Mouse (Mus musculus): Measurements from ENCODE around the gene Map3k5. TPM values are rescaled to one million over a fixed set of nuclear protein-coding genes. Genes with fewer than 3 reads are reported as not detected.
A peak's percentile ranks its signal among the peaks of the same experiment; 100 is the strongest.

Map3k5 gene
- polyA plus RNA-seq, 1 experiment from 2014 or later = 1.4 TPM

DNA sequence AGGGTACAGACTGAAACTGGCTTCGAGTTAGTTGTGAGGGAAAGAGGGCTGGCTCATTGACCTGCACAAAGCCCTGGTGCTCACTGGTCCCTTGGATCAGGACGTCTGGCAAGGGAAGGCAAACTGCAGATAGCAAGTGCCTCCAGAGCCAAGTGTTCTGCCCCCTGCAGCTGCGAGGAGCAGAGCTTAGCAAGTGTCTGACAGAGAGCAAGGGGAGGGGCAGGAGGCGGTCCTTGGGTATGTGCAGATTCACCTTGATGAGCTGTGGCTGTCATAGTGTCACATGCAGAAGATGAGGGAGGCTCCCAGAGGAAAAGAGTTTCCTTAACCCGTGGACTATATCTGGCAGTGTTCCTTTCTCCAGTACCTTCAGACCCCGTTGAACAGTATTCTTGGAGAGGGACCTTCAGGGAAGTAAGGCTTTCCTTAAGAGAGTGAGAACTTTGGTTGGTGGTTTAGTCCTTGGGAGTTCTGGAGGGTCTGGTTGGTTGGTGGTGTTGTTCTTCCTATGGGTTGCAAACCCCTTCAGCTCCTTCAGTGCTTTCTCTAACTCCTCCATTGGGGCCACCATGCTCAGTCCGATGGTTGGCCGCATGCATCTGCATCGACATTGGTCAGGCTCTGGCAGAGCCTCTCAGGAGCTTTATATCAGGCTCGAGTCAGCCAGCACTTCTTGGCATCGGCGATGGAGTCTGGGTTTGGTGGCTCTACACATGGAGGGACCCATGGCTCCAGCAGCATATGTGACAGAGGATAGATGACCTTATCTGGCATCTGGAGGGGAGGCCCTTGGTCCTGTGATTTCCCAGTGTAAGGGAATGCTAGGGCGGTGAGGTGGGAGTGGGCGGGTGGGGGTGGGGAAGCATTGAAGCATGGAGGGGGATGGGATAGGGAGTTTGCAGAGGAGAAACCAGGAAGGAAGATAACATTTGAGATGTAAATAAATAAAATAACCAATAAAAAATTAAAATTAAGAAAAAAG is 60.5 kb downstream of the Map3k5 start:
- no peak for ATAC-seq (ENCODE audit: insufficient number of reproducible peaks, insufficient read depth, low FRiP score, low TSS enrichment, low read depth)
- Histone ChIP-seq H3K9me3 (no peaks in the 10 kb centered on the region), H3K9ac (replicated peaks) (no peak overlapping the region), H3K4me2 (no peak overlapping the region), H3K27ac (no peak overlapping the region), H3K4me1 (replicated peaks) (no peaks in the 10 kb centered on the region; the same call in 1 of the 2 replicates), H3K27me3 (no peaks in the 10 kb centered on the region), H3K36me3 (no peaks in the 10 kb centered on the region), H3K4me3 (replicated peaks) (no peak overlapping the region)
- 67% methylated on average over 14 of the region's 14 CpGs for WGBS

DNA sequence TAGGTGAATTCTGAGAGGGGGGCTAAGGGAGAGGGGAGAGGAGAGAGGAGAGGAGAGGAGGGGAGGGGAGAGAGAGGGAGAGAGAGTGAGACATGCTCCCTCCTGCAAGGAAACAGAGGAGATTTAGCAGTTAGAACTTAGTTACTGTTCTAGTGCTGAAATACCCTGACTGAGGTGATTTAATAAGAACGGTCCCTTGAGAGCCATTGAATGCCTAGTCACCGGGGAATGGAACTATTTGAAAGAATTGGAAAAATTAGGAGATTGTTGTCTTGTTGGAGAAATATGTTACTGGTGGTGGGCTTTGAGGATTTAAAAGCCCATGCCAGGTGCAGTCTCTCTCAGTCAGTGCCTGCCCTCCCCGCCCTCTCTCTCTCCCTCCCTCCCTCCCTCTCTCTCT is 61.9 kb downstream of the Map3k5 start:
- Histone ChIP-seq H3K36me3 (no peaks in the 10 kb centered on the region), H3K27me3 (no peaks in the 10 kb centered on the region), H3K4me2 (no peak overlapping the region), H3K4me3 (replicated peaks) (no peak overlapping the region), H3K9ac (replicated peaks) (no peak overlapping the region), H3K9me3 (no peaks in the 10 kb centered on the region), H3K27ac (no peak overlapping the region), H3K4me1 (replicated peaks) (no peaks in the 10 kb centered on the region; the same call in 1 of the 2 replicates)
- ATAC-seq (ENCODE audit: insufficient number of reproducible peaks, insufficient read depth, low FRiP score, low TSS enrichment, low read depth) = no peak
- 65% methylated on average over 3 of the region's 3 CpGs for WGBS

GRCm38 (mm10) chr10:19999703-20000407 is 65.6 kb downstream of the Map3k5 start:
- H3K27me3 ChIP-seq = no peaks in the 10 kb centered on the region
- no peak overlapping the region for H3K9ac ChIP-seq (replicated peaks)
- H3K9me3 ChIP-seq = no peaks in the 10 kb centered on the region
- H3K27ac ChIP-seq = no peak overlapping the region
- no peak overlapping the region for H3K4me3 ChIP-seq (replicated peaks)
- H3K4me2 ChIP-seq = no peak overlapping the region
- no peaks in the 10 kb centered on the region for H3K36me3 ChIP-seq
- peaks cover 11% of the 10 kb centered on the region for H3K4me1 ChIP-seq (replicated peaks)
- 68% methylated on average over 4 of the region's 4 CpGs for WGBS
- ATAC-seq (ENCODE audit: insufficient number of reproducible peaks, insufficient read depth, low FRiP score, low TSS enrichment, low read depth) = no peak

GRCm38 (mm10) chr10:20000408-20000770 is 66.1 kb downstream of the Map3k5 start:
- H3K27me3 ChIP-seq = no peaks in the 10 kb centered on the region
- H3K9me3 ChIP-seq = no peaks in the 10 kb centered on the region
- H3K4me1 ChIP-seq (replicated peaks) = peaks cover 11% of the 10 kb centered on the region
- WGBS = 76% methylated on average over 8 of the region's 8 CpGs
- H3K36me3 ChIP-seq = no peaks in the 10 kb centered on the region
- no peak overlapping the region for H3K9ac ChIP-seq (replicated peaks)
- ATAC-seq (ENCODE audit: insufficient number of reproducible peaks, insufficient read depth, low FRiP score, low TSS enrichment, low read depth) = no peak
- no peak overlapping the region for H3K4me3 ChIP-seq (replicated peaks)
- no peak overlapping the region for H3K4me2 ChIP-seq
- no peak overlapping the region for H3K27ac ChIP-seq

DNA sequence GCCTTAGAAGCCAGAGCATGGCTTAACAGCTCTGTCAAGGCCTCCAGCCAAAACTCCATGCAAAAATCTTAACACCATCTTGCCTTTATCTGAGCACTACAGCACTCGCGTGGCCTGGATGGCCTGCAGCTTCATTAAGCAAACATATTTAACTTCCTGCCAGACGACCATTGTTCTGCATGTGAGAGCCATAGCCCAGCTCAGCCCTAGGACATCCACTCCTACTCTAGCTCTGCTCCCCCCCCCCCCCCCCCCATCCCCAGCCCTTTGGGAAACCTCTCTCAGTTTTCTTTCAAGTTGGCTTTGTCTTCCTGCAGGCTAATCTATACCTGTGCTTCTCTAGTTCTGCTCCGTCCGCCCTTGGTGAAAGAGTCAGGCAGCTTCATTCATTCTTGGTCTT is 67.7 kb downstream of the Map3k5 start:
- WGBS = 41% methylated on average over 5 of the region's 5 CpGs
- H3K9ac ChIP-seq (replicated peaks) = no peak overlapping the region
- no peak overlapping the region for H3K4me3 ChIP-seq (replicated peaks)
- no peaks in the 10 kb centered on the region for H3K9me3 ChIP-seq
- ATAC-seq (ENCODE audit: insufficient number of reproducible peaks, insufficient read depth, low FRiP score, low TSS enrichment, low read depth) = no peak
- H3K27me3 ChIP-seq = no peaks in the 10 kb centered on the region
- H3K4me1 ChIP-seq (replicated peaks) = peaks cover 11% of the 10 kb centered on the region; the same call in 1 of the 2 replicates
- no peak overlapping the region for H3K27ac ChIP-seq
- no peak overlapping the region for H3K4me2 ChIP-seq
- no peaks in the 10 kb centered on the region for H3K36me3 ChIP-seq

DNA sequence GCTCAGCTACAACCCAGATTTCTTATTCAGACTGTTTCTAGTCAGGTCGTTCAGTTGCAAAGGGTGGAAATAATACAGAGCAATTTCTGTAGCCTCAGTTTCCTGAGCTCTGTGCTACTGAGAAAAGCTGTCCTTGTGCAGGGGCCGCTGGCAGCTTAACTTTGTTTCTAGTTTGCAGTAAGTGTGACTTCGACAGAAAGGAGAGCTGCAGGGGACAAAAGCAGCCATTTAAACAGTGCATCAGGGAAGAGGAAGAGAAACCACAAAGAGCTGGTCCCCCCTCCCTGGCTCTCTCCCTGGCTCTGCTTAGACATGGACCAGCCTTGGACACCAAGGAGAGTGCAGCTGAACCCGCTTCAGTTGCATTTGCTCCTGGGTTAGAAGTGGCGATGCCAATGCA is 68.7 kb downstream of the Map3k5 start:
- 63% methylated on average over 5 of the region's 5 CpGs for WGBS
- Histone ChIP-seq H3K27me3 (no peaks in the 10 kb centered on the region), H3K4me3 (replicated peaks) (no peak overlapping the region), H3K9ac (replicated peaks) (no peak overlapping the region), H3K4me2 (no peak overlapping the region), H3K9me3 (no peaks in the 10 kb centered on the region), H3K27ac (0 out of 2 replicates have a peak overlapping the region, but pooled peaks have one; percentile 8), H3K4me1 (replicated peaks) (peaks cover 11% of the 10 kb centered on the region; the same call in 1 of the 2 replicates), H3K36me3 (no peaks in the 10 kb centered on the region)
- ATAC-seq (ENCODE audit: insufficient number of reproducible peaks, insufficient read depth, low FRiP score, low TSS enrichment, low read depth) = no peak

DNA sequence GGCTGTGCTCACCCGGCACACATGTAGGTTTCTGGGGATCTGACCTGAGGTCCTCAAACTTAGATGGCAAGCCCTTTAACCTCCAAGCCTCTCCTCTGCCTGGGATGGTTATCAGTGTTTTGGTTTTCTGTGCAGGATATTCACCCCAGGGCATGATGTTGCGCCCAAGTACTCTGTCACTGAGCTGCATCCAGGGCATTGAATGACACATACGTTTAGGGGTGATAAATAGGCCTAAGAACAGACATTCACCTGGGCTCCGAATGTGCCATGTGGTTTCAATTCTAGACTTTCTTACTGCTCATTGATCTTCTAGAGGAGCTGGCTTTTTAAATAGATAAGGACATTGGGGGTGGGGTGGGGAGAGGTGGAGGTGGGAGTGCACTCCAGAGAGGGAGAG is 70.5 kb downstream of the Map3k5 start:
- no peak overlapping the region for H3K4me3 ChIP-seq (replicated peaks)
- H3K9me3 ChIP-seq = no peaks in the 10 kb centered on the region
- H3K4me1 ChIP-seq (replicated peaks) = peaks cover 11% of the 10 kb centered on the region; the same call in 1 of the 2 replicates
- ATAC-seq (ENCODE audit: insufficient number of reproducible peaks, insufficient read depth, low FRiP score, low TSS enrichment, low read depth) = no peak
- no peaks in the 10 kb centered on the region for H3K36me3 ChIP-seq
- H3K9ac ChIP-seq (replicated peaks) = no peak overlapping the region
- WGBS = 28% methylated on average over 4 of the region's 4 CpGs
- H3K4me2 ChIP-seq = no peak overlapping the region
- no peak overlapping the region for H3K27ac ChIP-seq
- no peaks in the 10 kb centered on the region for H3K27me3 ChIP-seq

- WGBS = 95% methylated on average over 6 of the region's 6 CpGs
- Histone ChIP-seq H3K4me3 (replicated peaks) (no peak overlapping the region), H3K9ac (replicated peaks) (no peak overlapping the region), H3K27me3 (no peaks in the 10 kb centered on the region), H3K27ac (no peak overlapping the region), H3K9me3 (no peaks in the 10 kb centered on the region), H3K4me2 (no peak overlapping the region), H3K36me3 (no peaks in the 10 kb centered on the region), H3K4me1 (replicated peaks) (peaks cover 11% of the 10 kb centered on the region; the same call in 1 of the 2 replicates)
- no peak for ATAC-seq (ENCODE audit: insufficient number of reproducible peaks, insufficient read depth, low FRiP score, low TSS enrichment, low read depth)
These were observed 71.2 kb downstream of the Map3k5 start for GRCm38 (mm10) chr10:20005491-20005952.

DNA sequence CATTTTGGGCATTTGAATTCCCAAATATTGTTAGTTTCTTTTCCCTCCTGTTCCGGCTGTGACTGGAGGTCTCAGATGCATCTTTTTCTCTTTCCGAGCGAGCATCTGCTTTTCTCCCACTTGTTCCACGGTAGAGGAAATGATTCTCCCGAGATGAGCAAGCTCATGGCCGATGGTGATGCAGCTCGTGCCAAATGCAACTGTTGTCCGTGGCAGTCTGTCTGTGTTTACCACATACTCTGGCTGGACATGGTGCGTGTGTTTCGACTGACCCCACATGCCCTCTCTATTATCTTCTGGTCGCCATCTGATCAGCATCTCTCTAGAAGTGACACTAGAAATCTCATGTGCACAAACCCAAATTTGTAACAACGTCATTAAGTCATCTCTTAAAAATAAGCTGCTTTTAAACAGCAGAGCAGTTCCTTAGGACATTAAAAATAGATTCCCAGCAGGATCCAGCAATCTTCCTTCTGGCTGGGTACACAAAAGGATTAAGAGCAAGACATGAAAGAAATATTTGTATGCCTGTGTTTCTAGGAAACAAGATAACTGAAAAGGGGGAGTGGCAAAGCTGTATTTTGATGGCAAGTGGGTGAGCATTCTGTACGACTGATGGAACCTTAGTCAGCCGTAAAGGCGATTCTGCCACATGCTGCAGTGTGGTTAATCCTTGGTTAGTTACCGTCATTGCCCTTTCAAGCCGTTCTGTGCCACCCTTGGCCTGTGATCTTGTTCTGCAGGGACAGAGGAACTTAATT is 72.2 kb downstream of the Map3k5 start:
- H3K9me3 ChIP-seq = no peaks in the 10 kb centered on the region
- H3K27ac ChIP-seq = no peak overlapping the region
- H3K36me3 ChIP-seq = no peaks in the 10 kb centered on the region
- WGBS = 79% methylated on average over 17 of the region's 17 CpGs
- no peaks in the 10 kb centered on the region for H3K27me3 ChIP-seq
- peaks cover 11% of the 10 kb centered on the region; the same call in 1 of the 2 replicates for H3K4me1 ChIP-seq (replicated peaks)
- H3K4me3 ChIP-seq (replicated peaks) = no peak overlapping the region
- no peak for ATAC-seq (ENCODE audit: insufficient number of reproducible peaks, insufficient read depth, low FRiP score, low TSS enrichment, low read depth)
- no peak overlapping the region for H3K9ac ChIP-seq (replicated peaks)
- no peak overlapping the region for H3K4me2 ChIP-seq

DNA sequence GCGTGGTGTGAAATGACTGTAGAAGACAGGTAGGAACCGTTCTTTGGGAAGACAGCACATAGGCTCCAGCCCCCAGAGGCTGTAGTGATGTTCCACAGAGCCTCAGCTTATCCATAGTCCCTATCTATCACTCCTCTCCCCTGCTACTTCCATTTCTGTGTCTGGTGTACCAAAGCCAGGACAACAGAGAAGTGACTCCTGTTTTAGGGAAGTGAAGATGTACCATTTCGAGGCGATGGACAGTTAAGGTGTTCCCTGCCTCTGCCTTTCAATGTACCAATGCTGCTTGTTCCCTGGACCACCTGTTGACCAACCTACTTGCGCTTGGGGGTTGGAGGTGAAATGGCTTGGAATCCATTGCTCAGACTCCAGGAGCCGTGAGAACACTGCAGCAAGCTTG is 75.0 kb downstream of the Map3k5 start:
- Histone ChIP-seq H3K27me3 (no peaks in the 10 kb centered on the region), H3K4me1 (replicated peaks) (no peaks in the 10 kb centered on the region), H3K4me2 (no peak overlapping the region), H3K36me3 (no peaks in the 10 kb centered on the region), H3K4me3 (replicated peaks) (no peak overlapping the region), H3K27ac (no peak overlapping the region), H3K9me3 (no peaks in the 10 kb centered on the region), H3K9ac (replicated peaks) (no peak overlapping the region)
- WGBS = 89% methylated on average over 6 of the region's 6 CpGs
- no peak for ATAC-seq (ENCODE audit: insufficient number of reproducible peaks, insufficient read depth, low FRiP score, low TSS enrichment, low read depth)

GRCm38 (mm10) chr10:20010018-20010417 is 75.7 kb downstream of the Map3k5 start:
- no peaks in the 10 kb centered on the region for H3K36me3 ChIP-seq
- WGBS = 93% methylated on average over 3 of the region's 3 CpGs
- no peak overlapping the region for H3K4me2 ChIP-seq
- no peaks in the 10 kb centered on the region for H3K27me3 ChIP-seq
- ATAC-seq (ENCODE audit: insufficient number of reproducible peaks, insufficient read depth, low FRiP score, low TSS enrichment, low read depth) = no peak
- H3K9me3 ChIP-seq = no peaks in the 10 kb centered on the region
- no peaks in the 10 kb centered on the region for H3K4me1 ChIP-seq (replicated peaks)
- no peak overlapping the region for H3K4me3 ChIP-seq (replicated peaks)
- no peak overlapping the region for H3K27ac ChIP-seq
- H3K9ac ChIP-seq (replicated peaks) = no peak overlapping the region
